Mouse (Mus musculus) ovary, postnatal 10 days (tissue): ENCODE results near the gene Aldh3b2.

Source experiments
- DNase-seq: peaks from one replicate; pipeline ENCODE4 v3.0.0; 2022; ENCODE audit warnings: low spot score

The Aldh3b2 gene

DNA sequence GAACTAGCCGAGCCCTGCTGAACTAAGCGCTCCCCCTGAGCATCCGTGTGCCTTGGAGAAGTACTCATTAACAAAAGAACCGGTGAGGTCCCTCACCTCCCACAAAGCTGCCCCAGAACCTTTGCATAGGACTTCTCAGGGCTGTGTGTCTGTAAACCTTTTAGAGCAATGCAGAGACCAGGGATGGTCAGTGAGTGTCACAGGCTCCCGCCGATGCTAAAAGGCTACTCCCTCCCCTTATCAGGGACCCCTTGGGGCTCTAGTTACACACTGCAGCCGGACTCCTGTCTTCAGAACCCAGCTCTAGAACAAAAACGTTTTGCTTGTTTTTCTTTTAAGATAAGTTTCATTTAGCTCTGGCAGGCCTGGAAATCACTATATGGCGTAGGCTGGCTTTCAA lies 40.9 kb downstream of the Aldh3b2 start:
- no peak for DNase-seq

DNA sequence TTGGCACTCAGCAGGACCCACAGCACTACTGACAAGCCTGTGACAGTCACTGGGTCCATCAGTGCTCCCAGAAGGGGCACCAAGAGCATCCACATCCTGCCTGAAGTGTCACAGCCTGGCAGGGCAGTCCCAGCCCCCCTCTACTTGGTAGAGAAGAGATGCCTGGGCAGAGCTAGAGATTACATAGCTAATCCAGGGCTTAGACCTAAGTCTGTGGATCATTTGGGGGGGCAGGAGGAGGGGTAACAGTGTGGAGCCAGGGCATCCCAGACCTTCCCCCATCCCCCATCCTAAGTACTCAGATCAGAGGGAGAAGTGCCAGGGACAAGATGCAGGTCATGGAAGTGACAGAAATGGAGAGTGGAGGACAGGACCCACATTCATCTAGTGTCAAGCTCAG lies 42.7 kb downstream of the Aldh3b2 start:
- DNase-seq = no peak

DNA sequence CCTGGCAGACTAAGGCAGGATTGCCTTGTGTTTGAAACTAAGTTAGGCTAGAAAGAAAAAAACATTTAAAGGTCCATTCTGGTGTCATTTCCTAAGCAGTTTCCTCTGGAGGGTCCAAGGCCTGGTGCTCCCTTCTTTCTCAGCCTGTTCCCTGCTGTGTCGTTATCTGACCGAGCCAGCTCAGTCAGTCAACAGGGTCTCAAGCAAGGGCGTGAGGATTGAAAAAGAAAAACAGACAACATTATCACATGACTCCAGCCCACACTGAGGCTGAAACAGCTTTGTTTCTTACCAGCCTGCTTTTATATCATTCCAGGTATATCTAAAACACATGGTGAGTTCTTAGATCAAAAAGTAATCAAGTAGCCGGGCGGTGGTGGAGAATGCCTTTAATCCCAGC lies 43.5 kb downstream of the Aldh3b2 start:
- DNase-seq = no peak

DNA sequence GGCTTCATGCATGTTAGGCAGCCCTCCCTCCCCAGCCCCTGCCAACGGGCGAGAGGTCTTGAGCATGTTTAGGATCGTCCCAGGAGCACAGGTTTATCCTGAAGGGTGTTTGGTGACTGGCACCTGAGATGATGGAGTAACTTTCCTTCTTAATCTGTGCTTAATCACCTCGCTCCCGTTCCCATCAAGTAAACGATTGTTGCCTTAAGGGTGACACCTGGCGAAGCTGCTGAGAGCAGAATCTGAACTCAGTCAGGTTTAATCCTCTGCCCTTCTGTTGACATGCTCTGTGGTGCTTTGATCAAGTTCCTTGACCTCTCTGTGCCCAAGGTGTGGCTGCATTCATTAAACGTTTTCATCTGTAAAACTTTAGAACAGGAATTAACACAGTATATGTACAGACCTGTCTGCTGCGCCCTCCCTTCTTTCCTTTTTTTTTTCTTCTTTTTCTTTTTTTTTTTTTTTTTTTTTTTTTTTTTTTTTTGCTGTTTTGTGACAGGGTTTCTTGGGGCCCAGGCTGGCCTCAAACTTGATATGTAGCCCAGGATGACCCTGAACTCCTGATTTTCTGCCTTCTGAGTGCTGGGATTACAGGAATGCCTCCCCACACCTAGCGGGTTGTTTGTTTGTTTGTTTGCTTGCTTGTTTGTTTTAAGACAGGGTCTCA lies 45.9 kb downstream of the Aldh3b2 start:
- no peak for DNase-seq

DNA sequence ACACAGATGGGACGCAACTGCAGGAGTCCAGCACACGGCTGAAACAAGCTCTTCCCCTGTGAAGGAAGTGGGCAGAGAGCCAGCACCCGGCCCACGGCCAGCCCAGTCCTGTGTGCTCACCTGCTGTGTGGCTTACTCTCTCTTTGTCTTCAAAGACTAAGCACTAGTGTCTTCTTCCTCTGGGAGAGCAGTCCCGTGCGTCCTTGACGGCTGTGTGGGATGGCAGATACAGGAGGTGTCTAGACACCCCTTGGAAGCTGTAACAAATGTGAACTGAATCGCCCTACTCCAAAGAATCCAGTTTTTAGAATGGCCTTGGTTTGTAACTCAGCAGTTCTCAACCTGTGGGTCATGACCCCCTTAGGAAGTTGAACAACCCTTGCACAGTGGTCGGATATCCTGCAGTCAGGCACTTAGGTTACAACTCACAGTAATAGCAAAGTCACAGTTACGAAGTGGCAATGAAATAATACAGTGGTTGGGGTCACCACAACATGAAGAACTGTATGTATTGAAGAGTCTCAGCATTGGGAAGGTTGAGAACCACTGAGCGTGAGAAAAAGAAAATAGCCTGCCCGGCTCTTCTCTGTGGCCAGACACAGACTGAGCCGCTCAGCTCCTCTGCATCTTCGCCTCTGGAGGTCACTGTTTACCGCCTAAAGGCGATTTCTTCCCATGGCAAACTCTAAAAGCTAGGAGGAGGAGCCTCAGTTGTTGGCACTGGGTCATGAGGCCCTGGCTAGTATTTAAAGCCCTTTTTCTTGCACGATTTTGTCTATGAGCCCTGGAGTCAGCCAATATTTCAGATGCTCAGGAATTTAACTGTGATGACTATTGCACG lies 46.8 kb downstream of the Aldh3b2 start:
- no peak for DNase-seq

DNA sequence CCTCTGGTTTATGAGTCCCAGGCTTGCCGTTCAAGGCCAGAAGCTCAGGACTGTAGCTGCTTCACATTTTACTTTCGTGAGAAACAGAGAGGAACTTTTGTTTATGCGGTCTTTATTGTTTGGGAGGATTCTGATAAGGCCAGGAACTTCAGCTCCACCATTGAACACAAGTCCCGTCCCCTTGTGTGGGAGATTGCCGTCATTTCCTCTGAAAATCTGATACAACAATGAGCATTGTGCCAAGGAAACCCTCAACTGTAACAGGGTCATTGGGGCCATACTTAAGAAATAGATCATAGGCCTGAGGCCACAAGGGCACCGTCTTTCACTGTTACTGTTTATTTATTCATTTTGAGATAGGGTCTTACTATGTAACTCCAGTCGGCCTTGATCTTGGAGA lies 51.1 kb downstream of the Aldh3b2 start:
- no peak for DNase-seq

DNA sequence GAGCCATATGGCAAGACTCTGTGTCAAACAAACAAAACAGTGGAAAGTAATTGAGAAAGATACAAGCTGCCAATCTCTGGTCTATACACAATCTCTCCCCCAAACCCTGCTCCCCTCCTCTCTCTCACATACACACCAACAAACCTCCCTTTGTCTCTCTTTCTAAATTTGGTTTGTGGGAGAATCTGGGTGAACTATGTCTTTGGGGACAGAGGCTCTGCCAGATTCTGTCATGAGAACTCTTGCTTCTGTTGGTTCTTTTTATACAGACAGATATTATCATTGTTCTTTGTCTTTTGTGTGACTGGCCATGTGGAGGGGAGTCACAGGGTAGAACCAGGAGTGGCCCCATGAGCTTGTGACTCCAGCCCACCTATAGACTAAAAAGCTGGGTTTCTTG lies 55.4 kb downstream of the Aldh3b2 start:
- DNase-seq = no peak
